22 mouse cellular contexts compared by ENCODE assay signal in the genomic region with DNA sequence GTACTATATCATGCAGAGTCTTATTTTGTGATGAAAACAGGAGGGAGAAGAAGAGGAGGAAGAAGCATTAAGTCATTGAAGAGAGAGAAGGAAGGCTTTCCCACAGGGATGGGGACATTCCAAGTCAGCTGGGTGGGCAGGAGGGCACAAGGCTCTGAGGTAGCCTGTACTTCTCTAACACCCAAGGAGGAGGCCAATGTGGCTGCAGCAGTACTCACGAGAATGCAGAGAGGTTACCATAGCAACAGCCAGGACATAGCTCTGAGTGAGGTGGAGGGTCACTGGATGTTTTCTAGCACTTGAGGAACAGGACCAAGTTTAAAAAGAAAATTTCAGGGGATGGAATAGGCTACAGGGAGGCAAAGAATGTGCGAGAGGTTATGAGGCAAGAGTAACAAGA.
DNase-seq lines count a peak whose midpoint lies in the region; ATAC-seq and TF ChIP-seq lines count a peak whose summit lies in the region.
"Had no signal": no experiment of that assay in that cellular context is flagged by ENCODE, and none has a peak within 500 bp of the region (broad histone marks: within the 10 kb centered on the region; RNA-seq: fewer than 3 reads in every experiment).

No protein-coding gene starts in this region.

- intact Hi-C loops in heart, adult 2 months (cut with DNase I), result no loop called here

- H3K27me3 ChIP-seq in forebrain, postnatal 0 days (ENCODE audit: insufficient read depth, low read length), result no peaks in the 10 kb centered on the region
- H3K27me3 ChIP-seq in forebrain, embryonic 10.5 days (ENCODE audit: poor library complexity, severe bottlenecking), result no peaks in the 10 kb centered on the region
- H3K27me3 ChIP-seq in midbrain, embryonic 13.5 days, result no peaks in the 10 kb centered on the region
- H3K27me3 ChIP-seq in midbrain, embryonic 15.5 days (replicated peaks), result no peaks in the 10 kb centered on the region
- H3K27me3 ChIP-seq in midbrain, embryonic 16.5 days (ENCODE audit: control insufficient read depth, insufficient read depth, low read depth, low read length), result no peaks in the 10 kb centered on the region
- H3K27me3 ChIP-seq in heart, adult 2 months (ENCODE audit: control insufficient read depth, insufficient read depth, low read length), result no peaks in the 10 kb centered on the region
- H3K27me3 ChIP-seq in intestine, embryonic 15.5 days (replicated peaks), result no peaks in the 10 kb centered on the region
- H3K27me3 ChIP-seq: CH12.LX; kidney, embryonic 15.5 days had no signal

- DNase-seq in forebrain, postnatal 0 days, result no peak
- no peak for DNase-seq in forebrain, embryonic 10.5 days (ENCODE audit: extremely low spot score, low spot score)
- no peak for DNase-seq in heart, adult 2 months
- DNase-seq: adrenal gland, adult 8-10 months; B cell, adult 2 months; cerebellum, adult 2 months; cerebellum, postnatal 36 days; gastrocnemius, postnatal 36 days; kidney, adult 11 months; kidney, postnatal 36 days; liver, postnatal 0 days; lung, postnatal 14 days had no signal

- peak; percentile 45; the same call in 1 of the 2 replicates for ATAC-seq in forebrain, postnatal 0 days
- peak; percentile 62; the same call in 1 of the 2 replicates for ATAC-seq in midbrain, embryonic 13.5 days
- no peak for ATAC-seq in midbrain, embryonic 15.5 days (replicated peaks)
- peak; percentile 61; the same call in 1 of the 2 replicates for ATAC-seq in midbrain, embryonic 16.5 days
- ATAC-seq in intestine, embryonic 15.5 days, result no peak
- ATAC-seq: liver, postnatal 0 days; Patski had no signal

- H3K36me3 ChIP-seq in forebrain, postnatal 0 days (ENCODE audit: insufficient read depth), result peaks cover 14% of the 10 kb centered on the region
- H3K36me3 ChIP-seq in forebrain, embryonic 10.5 days (replicated peaks), result no peaks in the 10 kb centered on the region
- peaks cover 31% of the 10 kb centered on the region for H3K36me3 ChIP-seq in midbrain, embryonic 13.5 days
- peaks cover 5% of the 10 kb centered on the region; the same call in 1 of the 2 replicates for H3K36me3 ChIP-seq in midbrain, embryonic 15.5 days (replicated peaks)
- H3K36me3 ChIP-seq in midbrain, embryonic 16.5 days (ENCODE audit: control insufficient read depth, insufficient read depth, low read length), result peaks cover 6% of the 10 kb centered on the region; the same call in 1 of the 2 replicates
- H3K36me3 ChIP-seq in heart, adult 2 months (ENCODE audit: control insufficient read depth, insufficient read depth, low read length), result no peaks in the 10 kb centered on the region
- H3K36me3 ChIP-seq in intestine, embryonic 15.5 days, result no peaks in the 10 kb centered on the region
- H3K36me3 ChIP-seq: G1E; kidney, embryonic 15.5 days; limb, embryonic 12.5 days had no signal

- 48% methylated on average over 2 of the region's 2 CpGs for WGBS in forebrain, postnatal 0 days
- 52% methylated on average over 2 of the region's 2 CpGs for WGBS in forebrain, embryonic 10.5 days
- WGBS in midbrain, embryonic 13.5 days, result 35% methylated on average over 2 of the region's 2 CpGs
- WGBS in midbrain, embryonic 15.5 days, result 40% methylated on average over 2 of the region's 2 CpGs
- WGBS in midbrain, embryonic 16.5 days, result 37% methylated on average over 2 of the region's 2 CpGs
- WGBS in heart, adult 2 months, result 47% methylated on average over 2 of the region's 2 CpGs
- 44% methylated on average over 2 of the region's 2 CpGs for WGBS in intestine, embryonic 15.5 days

- no peak overlapping the region for H3K27ac ChIP-seq in forebrain, postnatal 0 days (ENCODE audit: low read depth, low read length)
- H3K27ac ChIP-seq in forebrain, embryonic 10.5 days, result no peak overlapping the region
- H3K27ac ChIP-seq in midbrain, embryonic 13.5 days, result no peak overlapping the region
- H3K27ac ChIP-seq in midbrain, embryonic 15.5 days, result no peak overlapping the region
- H3K27ac ChIP-seq in midbrain, embryonic 16.5 days (ENCODE audit: low read length), result no peak overlapping the region
- no peak overlapping the region for H3K27ac ChIP-seq in heart, adult 2 months
- no peak overlapping the region for H3K27ac ChIP-seq in intestine, embryonic 15.5 days
- H3K27ac ChIP-seq: kidney, embryonic 15.5 days; limb, embryonic 12.5 days had no signal

- no peaks in the 10 kb centered on the region for H3K79me2 ChIP-seq in heart, adult 2 months (replicated peaks; ENCODE audit: control insufficient read depth, insufficient read depth, low read length)

- H3K4me1 ChIP-seq in forebrain, postnatal 0 days (ENCODE audit: insufficient read depth), result no peaks in the 10 kb centered on the region
- H3K4me1 ChIP-seq in forebrain, embryonic 10.5 days, result peaks cover 5% of the 10 kb centered on the region
- no peaks in the 10 kb centered on the region for H3K4me1 ChIP-seq in midbrain, embryonic 13.5 days (replicated peaks)
- H3K4me1 ChIP-seq in midbrain, embryonic 15.5 days, result no peaks in the 10 kb centered on the region
- peaks cover 4% of the 10 kb centered on the region; the same call in 1 of the 2 replicates for H3K4me1 ChIP-seq in midbrain, embryonic 16.5 days (ENCODE audit: control insufficient read depth, insufficient read depth, low read length)
- H3K4me1 ChIP-seq in heart, adult 2 months (ENCODE audit: control insufficient read depth, insufficient read depth, low read length), result no peaks in the 10 kb centered on the region
- H3K4me1 ChIP-seq in intestine, embryonic 15.5 days (replicated peaks), result no peaks in the 10 kb centered on the region
- H3K4me1 ChIP-seq: kidney, embryonic 15.5 days; limb, embryonic 12.5 days had no signal

- H3K9me3 ChIP-seq in forebrain, postnatal 0 days (ENCODE audit: low read length), result no peaks in the 10 kb centered on the region
- H3K9me3 ChIP-seq in forebrain, embryonic 10.5 days, result no peaks in the 10 kb centered on the region
- no peaks in the 10 kb centered on the region for H3K9me3 ChIP-seq in midbrain, embryonic 13.5 days
- H3K9me3 ChIP-seq in midbrain, embryonic 15.5 days, result no peaks in the 10 kb centered on the region
- H3K9me3 ChIP-seq in midbrain, embryonic 16.5 days (replicated peaks; ENCODE audit: control insufficient read depth, low read length, poor library complexity, severe bottlenecking), result no peaks in the 10 kb centered on the region
- H3K9me3 ChIP-seq in intestine, embryonic 15.5 days, result no peaks in the 10 kb centered on the region
- H3K9me3 ChIP-seq: G1E; kidney, embryonic 15.5 days; limb, embryonic 12.5 days had no signal

- no peak overlapping the region for H3K9ac ChIP-seq in forebrain, postnatal 0 days
- no peak overlapping the region for H3K9ac ChIP-seq in midbrain, embryonic 13.5 days (replicated peaks)
- no peak overlapping the region for H3K9ac ChIP-seq in midbrain, embryonic 15.5 days
- H3K9ac ChIP-seq in midbrain, embryonic 16.5 days (ENCODE audit: low read depth, low read length), result no peak overlapping the region
- H3K9ac ChIP-seq in heart, adult 2 months (ENCODE audit: low read depth, low read length), result no peak overlapping the region
- H3K9ac ChIP-seq in intestine, embryonic 15.5 days, result no peak overlapping the region
- H3K9ac ChIP-seq: kidney, embryonic 15.5 days; limb, embryonic 12.5 days; liver, postnatal 0 days had no signal

- H3K4me2 ChIP-seq in forebrain, postnatal 0 days (ENCODE audit: low read depth), result no peak overlapping the region
- H3K4me2 ChIP-seq in midbrain, embryonic 13.5 days (replicated peaks), result no peak overlapping the region
- H3K4me2 ChIP-seq in midbrain, embryonic 15.5 days, result no peak overlapping the region
- no peak overlapping the region for H3K4me2 ChIP-seq in midbrain, embryonic 16.5 days (ENCODE audit: low read length)
- H3K4me2 ChIP-seq in intestine, embryonic 15.5 days (replicated peaks), result no peak overlapping the region
- H3K4me2 ChIP-seq: kidney, embryonic 15.5 days; limb, embryonic 12.5 days; liver, embryonic 11.5 days had no signal

- TF ChIP-seq CTCF in forebrain, postnatal 0 days (IDR thresholded peaks at IDR 0.05; ENCODE audit: low read depth), result no peak
- no peak for TF ChIP-seq CTCF in heart, adult 2 months (IDR thresholded peaks at IDR 0.05)

- no peak for TF ChIP-seq EP300 in heart, adult 2 months (IDR thresholded peaks at IDR 0.05; ENCODE audit: insufficient read depth, low read depth, low read length)

- H3K4me3 ChIP-seq in forebrain, postnatal 0 days (ENCODE audit: low read depth, low read length), result no peak overlapping the region
- no peak overlapping the region for H3K4me3 ChIP-seq in forebrain, embryonic 10.5 days
- no peak overlapping the region for H3K4me3 ChIP-seq in midbrain, embryonic 13.5 days (replicated peaks)
- no peak overlapping the region for H3K4me3 ChIP-seq in midbrain, embryonic 15.5 days
- H3K4me3 ChIP-seq in midbrain, embryonic 16.5 days (ENCODE audit: low read depth, low read length), result no peak overlapping the region
- H3K4me3 ChIP-seq in heart, adult 2 months, result no peak overlapping the region
- H3K4me3 ChIP-seq in intestine, embryonic 15.5 days (replicated peaks), result no peak overlapping the region
- H3K4me3 ChIP-seq: kidney, embryonic 15.5 days; limb, embryonic 12.5 days had no signal

- no peak for TF ChIP-seq POLR2A in heart, adult 2 months (IDR thresholded peaks at IDR 0.05; ENCODE audit: insufficient read depth, low read depth, low read length)

Comparison
In these comparisons a context has a peak if more than half of its experiments do, and no peak if none do; other contexts are left out.
1. ATAC-seq: peak in forebrain, postnatal 0 days (single experiment), midbrain, embryonic 13.5 days (single experiment) and midbrain, embryonic 16.5 days (single experiment); none in midbrain, embryonic 15.5 days (single experiment) and intestine, embryonic 15.5 days (single experiment).